ENCODE assay signal across 21 mouse cellular contexts in the genomic region with DNA sequence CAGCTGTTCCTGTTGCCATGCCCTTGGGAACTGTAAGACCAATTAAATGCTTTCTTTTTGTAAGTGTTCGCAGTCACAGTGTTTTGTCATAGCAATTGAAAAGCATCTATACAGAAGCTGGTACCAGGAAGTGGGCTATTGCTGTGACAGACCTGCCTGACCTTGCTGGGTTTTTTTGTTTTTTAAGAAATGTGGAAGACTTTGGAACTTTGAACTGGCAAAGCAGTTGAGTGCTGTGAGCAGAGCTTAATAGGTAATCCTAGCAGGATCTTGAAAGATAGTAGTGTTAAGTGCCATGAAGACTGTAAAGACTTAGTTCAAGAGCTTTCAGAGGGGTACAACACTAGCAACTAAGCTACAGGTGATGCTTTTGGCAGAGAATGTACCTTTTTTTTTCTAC. TPM values are rescaled to one million over a fixed set of nuclear protein-coding genes. Genes with fewer than 3 reads are reported as not detected.
A peak's percentile ranks its signal among the peaks of the same experiment; 100 is the strongest.
DNase-seq lines count a peak whose midpoint lies in the region; ATAC-seq and TF ChIP-seq lines count a peak whose summit lies in the region.
"Had no signal": no experiment of that assay in that cellular context is flagged by ENCODE, and none has a peak within 500 bp of the region (broad histone marks: within the 10 kb centered on the region; RNA-seq: fewer than 3 reads in every experiment).

No protein-coding gene starts in this region.

- H3K4me3 ChIP-seq in kidney, embryonic 15.5 days (replicated peaks), result no peak overlapping the region
- no peak overlapping the region for H3K4me3 ChIP-seq in left cerebral cortex, adult 2 months
- H3K4me3 ChIP-seq: embryonic facial prominence, embryonic 10.5 days; embryonic facial prominence, embryonic 12.5 days; forebrain, embryonic 13.5 days; forebrain, embryonic 15.5 days had no signal

- intact Hi-C loops in left cerebral cortex, adult 2 months (cut with DNase I), result no loop called here

- H3K4me2 ChIP-seq in kidney, embryonic 15.5 days, result no peak overlapping the region
- H3K4me2 ChIP-seq: embryonic facial prominence, embryonic 12.5 days; forebrain, embryonic 13.5 days; forebrain, embryonic 15.5 days had no signal

- no peak for TF ChIP-seq CTCF in left cerebral cortex, adult 2 months (IDR thresholded peaks at IDR 0.05)

- ATAC-seq in kidney, embryonic 15.5 days (replicated peaks; ENCODE audit: low FRiP score), result no peak
- ATAC-seq: activated CD4-positive, CD25-positive, alpha-beta regulatory T cell, adult 4 months; forebrain, embryonic 13.5 days; forebrain, embryonic 15.5 days had no signal

- peak; percentile 22 for DNase-seq in kidney, adult 11 months
- DNase-seq in kidney, postnatal 25 days, result no peak
- DNase-seq in kidney, adult 9 months, result peak; percentile 69
- peak; percentile 53 for DNase-seq in ZHBTc4 (ENCODE audit: low read depth, low spot score)
- DNase-seq in yolk sac, embryonic 10.5 days (ENCODE audit: low spot score), result peak; percentile 39
- no peak for DNase-seq in left cerebral cortex, adult 2 months (ENCODE audit: extremely low spot score in 1 of 2, low spot score in 2 of 2)
- DNase-seq: adrenal gland, adult 8-10 months; adrenal gland, postnatal 14 days; adrenal gland, postnatal 36 days; cerebellum, adult 11-12 months; cerebellum, adult 2 months; cerebellum, adult 9-10 months; cerebellum, postnatal 10 days; cerebellum, postnatal 25 days had no signal

- H3K9ac ChIP-seq in kidney, embryonic 15.5 days, result no peak overlapping the region
- H3K9ac ChIP-seq: embryonic facial prominence, embryonic 12.5 days; forebrain, embryonic 13.5 days; forebrain, embryonic 15.5 days had no signal

- H3K27me3 ChIP-seq in kidney, embryonic 15.5 days, result no peaks in the 10 kb centered on the region
- H3K27me3 ChIP-seq: embryonic facial prominence, embryonic 12.5 days; forebrain, embryonic 13.5 days; forebrain, embryonic 15.5 days had no signal

- no peaks in the 10 kb centered on the region for H3K9me3 ChIP-seq in kidney, embryonic 15.5 days (replicated peaks)
- H3K9me3 ChIP-seq: embryonic facial prominence, embryonic 10.5 days; embryonic facial prominence, embryonic 12.5 days; forebrain, embryonic 13.5 days; forebrain, embryonic 15.5 days had no signal

- 89% methylated on average over 1 of the region's 1 CpGs for WGBS in kidney, embryonic 15.5 days

- no peak overlapping the region for H3K27ac ChIP-seq in kidney, embryonic 15.5 days
- H3K27ac ChIP-seq in left cerebral cortex, adult 2 months, result no peak overlapping the region
- H3K27ac ChIP-seq: embryonic facial prominence, embryonic 10.5 days; embryonic facial prominence, embryonic 12.5 days; forebrain, embryonic 13.5 days; forebrain, embryonic 15.5 days had no signal

- H3K36me3 ChIP-seq in kidney, embryonic 15.5 days, result no peaks in the 10 kb centered on the region
- H3K36me3 ChIP-seq: embryonic facial prominence, embryonic 10.5 days; embryonic facial prominence, embryonic 12.5 days; forebrain, embryonic 15.5 days had no signal

- no peaks in the 10 kb centered on the region for H3K4me1 ChIP-seq in kidney, embryonic 15.5 days
- H3K4me1 ChIP-seq: embryonic facial prominence, embryonic 10.5 days; embryonic facial prominence, embryonic 12.5 days; forebrain, embryonic 13.5 days; forebrain, embryonic 15.5 days had no signal

RNA-seq across cellular contexts. Expression of gene Zfp462, which starts 7.7 kb away (rescaled TPM):
- 3.9 and 4.7 TPM in 2 replicates for polyA plus RNA-seq in kidney, embryonic 15.5 days (2015; fragmentation: Nextera tagmentation; extraction: Ambion mirVana)
- total RNA-seq in left cerebral cortex, adult 2 months (2021), result 10 to 100 TPM; 46.1 to 66.2 TPM
- total RNA-seq: MEL had no signal

Comparison
In these comparisons a context has a peak if more than half of its experiments do, and no peak if none do; other contexts are left out.
1. DNase-seq: peak in kidney, adult 11 months (single experiment), kidney, adult 9 months (single experiment), ZHBTc4 (single experiment) and yolk sac, embryonic 10.5 days (single experiment); none in kidney, postnatal 25 days (0 of 2) and left cerebral cortex, adult 2 months (0 of 2).